In the genomic region with DNA sequence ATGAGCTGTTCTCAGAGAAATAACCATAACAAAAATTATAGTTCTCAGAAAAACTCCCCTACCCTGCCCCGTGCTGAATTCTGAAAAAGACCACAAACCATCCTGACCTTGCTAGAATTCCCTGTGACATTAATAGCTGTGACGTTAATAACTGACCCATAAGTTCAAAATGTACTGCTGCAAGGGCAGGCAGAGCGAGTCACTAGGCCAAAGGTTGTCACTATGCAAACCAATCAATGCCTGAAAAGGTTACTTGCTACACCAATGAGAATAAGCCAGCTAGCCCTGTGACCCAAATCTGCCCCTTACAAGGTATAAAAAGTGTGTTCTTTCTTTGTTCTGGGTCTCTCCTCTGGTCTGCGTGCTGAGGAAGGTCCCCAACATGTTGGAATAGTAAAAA, we compare ENCODE assay signal across 38 mouse cellular contexts. TPM values are rescaled to one million over a fixed set of nuclear protein-coding genes. Genes with fewer than 3 reads are reported as not detected.
"Had no signal": no experiment of that assay in that cellular context is flagged by ENCODE, and none has a peak within 500 bp of the region (broad histone marks: within the 10 kb centered on the region; RNA-seq: fewer than 3 reads in every experiment).

No protein-coding gene starts in this region.

- ATAC-seq: hindbrain, embryonic 16.5 days; hindbrain, postnatal 0 days; inflammation-experienced regulatory T-cells, adult 6 months; intestine, embryonic 15.5 days; intestine, embryonic 16.5 days; intestine, postnatal 0 days had no signal

- H3K4me1 ChIP-seq: intestine, embryonic 15.5 days had no signal

- H3K4me3 ChIP-seq: heart, embryonic 10.5 days; heart, embryonic 12.5 days; heart, embryonic 13.5 days; heart, embryonic 15.5 days; hindbrain, embryonic 10.5 days; hindbrain, embryonic 12.5 days; hindbrain, embryonic 13.5 days; hindbrain, embryonic 15.5 days; intestine, embryonic 15.5 days; kidney, embryonic 15.5 days; layer of hippocampus, adult 2 months had no signal

- DNase-seq: heart, postnatal 10 days; heart, postnatal 14 days; heart, postnatal 36 days; heart, postnatal 4 days; kidney, adult 11 months; kidney, adult 18-20 months; kidney, adult 2 months; kidney, adult 8-10 months; kidney, adult 9 months; kidney, postnatal 10 days; kidney, postnatal 14 days; kidney, postnatal 25 days; kidney, postnatal 36 days; kidney, postnatal 4 days; layer of hippocampus, adult 9-11 months; layer of hippocampus, postnatal 36 days had no signal

- H3K4me2 ChIP-seq: heart, embryonic 11.5 days; heart, embryonic 12.5 days; heart, embryonic 13.5 days; heart, embryonic 15.5 days; hindbrain, embryonic 12.5 days; hindbrain, embryonic 13.5 days; hindbrain, embryonic 14.5 days; hindbrain, embryonic 15.5 days; intestine, embryonic 15.5 days; kidney, embryonic 15.5 days had no signal

- H3K27ac ChIP-seq: heart, embryonic 10.5 days; heart, embryonic 13.5 days; heart, embryonic 15.5 days; hindbrain, embryonic 10.5 days; hindbrain, embryonic 12.5 days; hindbrain, embryonic 13.5 days; hindbrain, embryonic 14.5 days; hindbrain, embryonic 15.5 days; hindbrain, postnatal 0 days; intestine, embryonic 15.5 days; kidney, embryonic 15.5 days; kidney, postnatal 0 days; layer of hippocampus, adult 2 months had no signal

- H3K9me3 ChIP-seq: heart, embryonic 10.5 days; heart, embryonic 12.5 days; heart, embryonic 13.5 days; heart, embryonic 15.5 days; hindbrain, embryonic 10.5 days; hindbrain, embryonic 12.5 days; hindbrain, embryonic 13.5 days; hindbrain, embryonic 15.5 days; intestine, embryonic 15.5 days; kidney, embryonic 15.5 days had no signal

- H3K27me3 ChIP-seq: heart, embryonic 15.5 days; hindbrain, embryonic 15.5 days had no signal

- H3K36me3 ChIP-seq: heart, embryonic 10.5 days; heart, embryonic 12.5 days; heart, embryonic 15.5 days; hindbrain, embryonic 12.5 days; hindbrain, embryonic 13.5 days; hindbrain, embryonic 15.5 days; intestine, embryonic 15.5 days had no signal

- H3K9ac ChIP-seq: heart, embryonic 12.5 days; heart, embryonic 13.5 days; heart, embryonic 15.5 days; hindbrain, embryonic 12.5 days; hindbrain, embryonic 13.5 days; hindbrain, embryonic 14.5 days; hindbrain, embryonic 15.5 days; intestine, embryonic 15.5 days; kidney, embryonic 15.5 days had no signal

RNA-seq across cellular contexts. Expression of gene Perm1, which starts 6.8 kb away (rescaled TPM):
- total RNA-seq: hematopoietic stem cell, adult 5-6 weeks had no signal

RNA-seq across cellular contexts. Expression of gene Isg15, which starts 8.3 kb away (rescaled TPM):
- total RNA-seq: layer of hippocampus, postnatal 10 days had no signal
- polyA plus RNA-seq: heart, embryonic 10.5 days; kidney, embryonic 14.5 days had no signal
